Mouse (Mus musculus): ENCODE results near the gene Borcs8.

DNA sequence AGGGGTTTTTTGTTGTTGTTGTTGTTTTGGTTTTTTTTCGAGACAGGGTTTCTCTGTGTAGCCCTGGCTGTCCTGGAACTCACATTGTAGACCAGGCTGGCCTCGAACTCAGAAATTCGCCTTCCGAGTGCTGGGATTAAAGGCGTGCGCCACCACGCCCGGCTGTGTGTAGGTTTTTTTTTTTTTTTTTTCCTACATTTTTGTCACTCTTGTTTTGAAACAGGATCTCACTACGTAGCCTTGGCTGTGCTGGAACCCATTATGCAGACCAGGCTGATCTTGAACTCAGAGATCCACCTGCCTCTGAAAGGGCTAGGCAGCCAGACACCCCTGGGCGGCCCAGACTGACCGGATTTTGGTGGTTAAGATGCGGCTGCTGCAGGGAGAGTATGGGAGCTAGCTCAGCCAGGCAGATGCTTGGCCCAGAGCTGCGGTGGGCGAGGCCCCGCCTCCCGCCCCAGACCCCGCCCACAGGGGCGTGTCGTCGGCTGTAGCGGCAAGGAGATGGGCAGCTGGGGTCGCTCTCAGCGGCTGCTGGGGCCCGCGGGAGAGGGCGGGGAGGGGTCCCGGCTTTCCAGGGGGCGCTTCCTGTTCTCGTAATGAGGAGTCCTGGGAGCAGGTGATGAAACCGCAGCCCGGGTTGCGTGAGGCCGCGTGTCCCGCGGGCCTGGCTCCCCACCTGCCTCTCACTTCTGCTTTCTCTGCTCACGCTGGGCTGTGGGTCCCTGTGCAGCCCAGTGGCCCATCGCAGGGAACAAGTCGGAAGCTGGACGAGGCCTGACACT, 19.0 kb downstream of the Borcs8 start:
- TF ChIP-seq EP300 (optimal IDR thresholded peaks at IDR 0.05) (no peak), CTCF (IDR thresholded peaks at IDR 0.05; ENCODE audit: low read depth) (peak; percentile 21; the same call in 1 of the 2 replicates)

Data from stomach, postnatal 0 days (tissue).